Mouse (Mus musculus): ENCODE measurements around the gene 1110002E22Rik. TPM values are rescaled to one million over a fixed set of nuclear protein-coding genes. Genes with fewer than 3 reads are reported as not detected.

1110002E22Rik gene
- polyA plus RNA-seq, 1 experiment from 2014 or later: 0.06 TPM

DNA sequence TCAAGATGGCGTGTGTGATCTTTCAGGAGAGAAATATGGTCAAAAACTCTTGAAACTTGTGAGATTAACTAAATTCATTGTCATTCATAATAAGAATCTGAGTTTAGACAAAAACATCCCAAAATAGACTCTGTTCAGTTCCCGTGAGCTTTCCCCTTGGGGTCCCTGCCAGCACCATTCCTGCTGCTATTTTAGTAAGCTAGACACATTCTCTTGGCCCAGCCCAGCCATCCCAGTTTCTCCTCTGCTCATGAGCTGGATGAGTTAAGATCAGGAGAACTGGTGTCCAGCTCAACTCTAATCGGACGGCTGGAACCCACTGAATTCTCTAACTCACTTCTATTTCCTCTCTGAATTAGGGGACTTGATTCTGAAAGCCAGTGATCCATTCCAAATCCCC is 52.0 kb downstream of the 1110002E22Rik start:
- no peak overlapping the region for H3K27ac ChIP-seq (ENCODE audit: low read depth, low read length)
- 91% methylated on average over 4 of the region's 4 CpGs for WGBS
- H3K9ac ChIP-seq (ENCODE audit: low read depth, low read length): no peak overlapping the region
- no peak for ATAC-seq
- no peak overlapping the region for H3K4me2 ChIP-seq (ENCODE audit: low read length)
- no peak overlapping the region for H3K4me3 ChIP-seq (ENCODE audit: low read length)
- no peaks in the 10 kb centered on the region for H3K27me3 ChIP-seq (replicated peaks; ENCODE audit: control insufficient read depth, insufficient read depth, low read length)
- H3K36me3 ChIP-seq (ENCODE audit: control insufficient read depth, insufficient read depth, low read length): no peaks in the 10 kb centered on the region
- H3K9me3 ChIP-seq (ENCODE audit: control insufficient read depth, low read length): no peaks in the 10 kb centered on the region
- H3K4me1 ChIP-seq (ENCODE audit: control insufficient read depth, insufficient read depth, low read depth, low read length): no peaks in the 10 kb centered on the region

DNA sequence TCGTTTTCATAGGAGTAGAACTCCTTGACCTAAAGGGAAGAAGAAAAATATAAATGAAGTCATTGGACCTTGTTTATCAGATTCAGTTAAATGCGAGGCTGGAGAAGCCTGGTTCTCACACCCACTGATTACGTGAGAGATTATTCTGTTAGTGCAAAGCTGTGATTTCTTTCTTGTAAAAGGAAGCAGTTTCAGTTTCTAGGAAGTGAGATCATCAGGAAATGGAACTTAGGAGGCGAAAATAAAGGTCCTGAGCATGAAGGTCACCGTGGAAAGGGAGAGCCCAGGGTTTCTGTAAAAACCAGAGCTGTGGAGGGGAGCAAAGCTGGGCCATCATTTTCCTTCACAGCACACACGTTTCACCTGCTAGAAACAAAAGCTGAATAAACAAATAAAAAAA is 53.5 kb downstream of the 1110002E22Rik start:
- H3K4me1 ChIP-seq (ENCODE audit: control insufficient read depth, insufficient read depth, low read depth, low read length): no peaks in the 10 kb centered on the region
- no peak overlapping the region for H3K9ac ChIP-seq (ENCODE audit: low read depth, low read length)
- H3K4me3 ChIP-seq (ENCODE audit: low read length): no peak overlapping the region
- no peak overlapping the region for H3K4me2 ChIP-seq (ENCODE audit: low read length)
- H3K9me3 ChIP-seq (ENCODE audit: control insufficient read depth, low read length): no peaks in the 10 kb centered on the region
- H3K36me3 ChIP-seq (ENCODE audit: control insufficient read depth, insufficient read depth, low read length): no peaks in the 10 kb centered on the region
- no peak for ATAC-seq
- no peaks in the 10 kb centered on the region for H3K27me3 ChIP-seq (replicated peaks; ENCODE audit: control insufficient read depth, insufficient read depth, low read length)
- 78% methylated on average over 6 of the region's 6 CpGs for WGBS
- H3K27ac ChIP-seq (ENCODE audit: low read depth, low read length): no peak overlapping the region

DNA sequence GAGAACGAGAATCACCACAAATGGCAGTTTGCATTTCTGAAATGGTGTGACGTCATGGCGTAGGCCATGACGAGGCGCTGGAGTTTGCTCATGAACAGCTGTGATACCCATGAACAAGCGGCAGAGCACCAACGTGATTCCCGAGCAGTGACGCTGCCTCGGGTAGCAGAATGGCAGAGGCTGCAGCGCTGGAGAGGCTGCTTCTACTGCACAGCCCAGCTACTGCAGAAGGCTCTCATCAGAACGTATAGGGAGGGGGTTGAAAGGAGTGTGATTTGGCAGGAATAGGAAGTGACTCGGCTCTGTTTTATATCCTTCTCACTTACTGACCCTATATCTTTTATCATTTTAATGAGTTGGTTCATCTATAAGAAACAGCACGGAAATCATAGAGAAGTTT is 54.0 kb downstream of the 1110002E22Rik start:
- WGBS: 74% methylated on average over 14 of the region's 14 CpGs
- no peak for ATAC-seq
- Histone ChIP-seq H3K27ac (ENCODE audit: low read depth, low read length) (no peak overlapping the region), H3K4me1 (ENCODE audit: control insufficient read depth, insufficient read depth, low read depth, low read length) (no peaks in the 10 kb centered on the region), H3K9ac (ENCODE audit: low read depth, low read length) (no peak overlapping the region), H3K9me3 (ENCODE audit: control insufficient read depth, low read length) (no peaks in the 10 kb centered on the region), H3K4me2 (ENCODE audit: low read length) (no peak overlapping the region), H3K4me3 (ENCODE audit: low read length) (no peak overlapping the region), H3K36me3 (ENCODE audit: control insufficient read depth, insufficient read depth, low read length) (no peaks in the 10 kb centered on the region), H3K27me3 (replicated peaks; ENCODE audit: control insufficient read depth, insufficient read depth, low read length) (no peaks in the 10 kb centered on the region)

DNA sequence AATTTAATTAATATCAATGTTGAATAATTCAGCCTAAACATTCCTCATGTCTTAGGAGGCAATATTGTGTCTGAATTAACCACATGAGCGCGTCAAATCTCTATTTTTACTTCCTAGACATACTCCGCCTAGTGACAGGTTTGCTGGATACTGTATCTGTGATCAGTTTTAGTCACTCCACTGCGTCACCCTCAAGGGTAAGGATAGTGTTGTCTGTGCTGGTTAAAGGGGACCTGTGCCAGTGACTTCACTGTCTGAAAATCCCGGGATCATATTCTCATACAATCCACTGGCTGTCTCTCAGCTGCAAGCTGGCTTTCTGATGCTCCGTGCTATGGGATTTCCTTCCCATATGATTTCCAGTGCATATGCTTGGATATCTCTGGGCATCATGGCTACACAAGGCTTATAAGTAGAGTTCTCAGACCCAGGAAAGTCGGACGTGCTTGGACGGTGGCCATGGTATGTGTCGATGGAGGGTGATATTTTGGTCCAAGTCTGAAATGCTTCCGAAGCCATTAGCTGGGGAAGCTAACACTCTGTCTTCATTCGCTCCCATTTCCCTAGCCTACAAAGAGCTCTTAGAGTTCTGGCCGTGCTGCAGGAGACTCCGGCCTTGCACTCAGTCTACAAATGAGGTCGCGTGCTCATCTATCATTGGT is 54.7 kb downstream of the 1110002E22Rik start:
- Histone ChIP-seq H3K9ac (ENCODE audit: low read depth, low read length) (no peak overlapping the region), H3K4me3 (ENCODE audit: low read length) (no peak overlapping the region), H3K27me3 (replicated peaks; ENCODE audit: control insufficient read depth, insufficient read depth, low read length) (no peaks in the 10 kb centered on the region), H3K9me3 (ENCODE audit: control insufficient read depth, low read length) (no peaks in the 10 kb centered on the region), H3K27ac (ENCODE audit: low read depth, low read length) (no peak overlapping the region), H3K4me1 (ENCODE audit: control insufficient read depth, insufficient read depth, low read depth, low read length) (no peaks in the 10 kb centered on the region), H3K36me3 (ENCODE audit: control insufficient read depth, insufficient read depth, low read length) (no peaks in the 10 kb centered on the region), H3K4me2 (ENCODE audit: low read length) (no peak overlapping the region)
- ATAC-seq: no peak
- 91% methylated on average over 16 of the region's 16 CpGs for WGBS

DNA sequence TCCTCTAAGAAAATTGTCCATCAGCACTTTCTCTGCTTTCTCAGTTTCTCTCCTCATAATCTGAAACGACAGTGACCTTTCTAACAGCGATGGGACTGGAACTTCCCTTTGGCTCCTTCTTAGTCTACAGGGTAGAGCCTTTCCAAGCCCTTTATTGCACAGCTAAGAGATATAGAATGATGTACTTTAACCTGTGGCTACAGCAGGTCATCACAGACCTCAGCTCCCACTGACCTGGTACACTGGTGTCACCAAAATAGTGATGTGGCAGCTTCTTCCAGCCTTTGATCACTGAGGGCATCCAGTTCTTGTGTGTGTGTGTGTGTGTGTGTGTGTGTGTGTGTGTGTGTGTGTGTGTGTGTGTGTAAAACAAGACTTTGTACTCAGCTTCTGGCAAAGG is 56.6 kb downstream of the 1110002E22Rik start:
- no peak overlapping the region for H3K27ac ChIP-seq (ENCODE audit: low read depth, low read length)
- 93% methylated on average over 2 of the region's 2 CpGs for WGBS
- H3K4me3 ChIP-seq (ENCODE audit: low read length): no peak overlapping the region

DNA sequence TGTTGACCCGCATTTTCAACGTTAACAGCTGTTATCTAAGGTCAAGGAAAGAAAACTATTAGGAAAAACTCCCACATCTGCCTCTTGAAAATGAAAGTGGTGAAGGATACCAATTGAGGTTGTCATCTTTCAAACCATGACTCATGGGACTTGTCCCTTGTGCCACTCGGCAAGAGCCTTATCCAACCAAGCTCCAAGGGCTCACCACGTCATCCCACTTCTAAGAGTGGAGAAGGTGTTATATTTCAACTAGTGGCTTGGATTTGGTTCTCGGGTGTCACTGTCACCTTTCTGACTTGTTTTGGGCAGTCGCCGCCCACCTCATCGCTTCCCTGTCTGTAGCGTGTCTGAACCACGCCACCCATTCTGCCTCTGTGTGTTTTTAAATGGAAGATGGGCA is 59.0 kb downstream of the 1110002E22Rik start:
- ATAC-seq: no peak
- Histone ChIP-seq H3K4me2 (ENCODE audit: low read length) (no peak overlapping the region), H3K27ac (ENCODE audit: low read depth, low read length) (no peak overlapping the region), H3K9ac (ENCODE audit: low read depth, low read length) (no peak overlapping the region), H3K4me1 (ENCODE audit: control insufficient read depth, insufficient read depth, low read depth, low read length) (no peaks in the 10 kb centered on the region), H3K36me3 (ENCODE audit: control insufficient read depth, insufficient read depth, low read length) (no peaks in the 10 kb centered on the region), H3K4me3 (ENCODE audit: low read length) (no peak overlapping the region), H3K27me3 (replicated peaks; ENCODE audit: control insufficient read depth, insufficient read depth, low read length) (no peaks in the 10 kb centered on the region), H3K9me3 (ENCODE audit: control insufficient read depth, low read length) (no peaks in the 10 kb centered on the region)
- 92% methylated on average over 10 of the region's 10 CpGs for WGBS

More for the DNA sequence above, 56.6 kb downstream of the 1110002E22Rik start:
- no peak overlapping the region for H3K9ac ChIP-seq (ENCODE audit: low read depth, low read length)
- H3K4me1 ChIP-seq (ENCODE audit: control insufficient read depth, insufficient read depth, low read depth, low read length): no peaks in the 10 kb centered on the region
- H3K4me2 ChIP-seq (ENCODE audit: low read length): no peak overlapping the region
- no peaks in the 10 kb centered on the region for H3K9me3 ChIP-seq (ENCODE audit: control insufficient read depth, low read length)
- ATAC-seq: no peak
- H3K36me3 ChIP-seq (ENCODE audit: control insufficient read depth, insufficient read depth, low read length): no peaks in the 10 kb centered on the region
- no peaks in the 10 kb centered on the region for H3K27me3 ChIP-seq (replicated peaks; ENCODE audit: control insufficient read depth, insufficient read depth, low read length)

DNA sequence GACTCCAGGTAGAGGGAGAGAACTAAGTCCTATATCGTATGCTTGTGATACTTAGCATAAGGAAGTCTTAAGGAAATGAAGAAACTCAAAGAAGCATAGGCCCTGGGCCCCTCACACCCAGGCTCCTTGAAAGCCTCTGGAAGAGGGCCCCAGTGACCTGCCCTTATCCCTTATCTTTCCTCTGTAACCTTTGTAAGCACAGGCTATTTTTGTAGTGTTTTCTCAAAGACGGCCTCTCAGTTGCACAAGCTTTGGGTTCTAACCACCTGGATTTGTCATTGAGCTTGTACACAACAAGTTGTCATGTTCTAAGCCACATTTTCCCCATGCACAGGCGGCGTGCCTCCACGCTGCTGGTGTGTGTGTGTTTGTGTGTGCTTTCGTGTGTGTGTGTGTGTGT is 64.3 kb downstream of the 1110002E22Rik start:
- H3K36me3 ChIP-seq (ENCODE audit: control insufficient read depth, insufficient read depth, low read length): no peaks in the 10 kb centered on the region
- no peak for ATAC-seq
- H3K9me3 ChIP-seq (ENCODE audit: control insufficient read depth, low read length): no peaks in the 10 kb centered on the region
- H3K27me3 ChIP-seq (replicated peaks; ENCODE audit: control insufficient read depth, insufficient read depth, low read length): no peaks in the 10 kb centered on the region
- no peak overlapping the region for H3K4me3 ChIP-seq (ENCODE audit: low read length)
- no peaks in the 10 kb centered on the region for H3K4me1 ChIP-seq (ENCODE audit: control insufficient read depth, insufficient read depth, low read depth, low read length)
- no peak overlapping the region for H3K9ac ChIP-seq (ENCODE audit: low read depth, low read length)
- no peak overlapping the region for H3K4me2 ChIP-seq (ENCODE audit: low read length)
- H3K27ac ChIP-seq (ENCODE audit: low read depth, low read length): no peak overlapping the region
- 96% methylated on average over 6 of the region's 6 CpGs for WGBS

DNA sequence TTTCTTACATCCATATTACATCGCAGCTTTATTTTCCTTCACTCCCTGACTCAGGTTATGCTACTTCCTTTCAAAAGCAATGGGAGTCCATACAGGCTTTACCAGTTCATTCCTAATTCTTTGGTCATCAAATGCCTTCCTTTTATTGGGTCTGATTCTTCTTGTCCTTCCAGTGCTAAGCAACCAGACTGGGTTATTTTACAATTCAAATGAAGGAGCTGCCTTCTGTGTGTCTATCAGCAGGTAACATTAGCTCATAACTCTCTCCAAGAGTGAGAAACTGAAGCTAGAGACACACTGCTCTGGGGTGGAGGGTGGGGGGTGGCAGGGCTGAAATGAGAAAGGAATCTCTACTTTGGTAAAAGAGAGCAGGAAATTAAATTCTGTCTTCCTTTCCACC is 65.8 kb downstream of the 1110002E22Rik start:
- Histone ChIP-seq H3K27me3 (replicated peaks; ENCODE audit: control insufficient read depth, insufficient read depth, low read length) (no peaks in the 10 kb centered on the region), H3K27ac (ENCODE audit: low read depth, low read length) (no peak overlapping the region), H3K9me3 (ENCODE audit: control insufficient read depth, low read length) (no peaks in the 10 kb centered on the region), H3K4me3 (ENCODE audit: low read length) (no peak overlapping the region), H3K4me2 (ENCODE audit: low read length) (no peak overlapping the region), H3K36me3 (ENCODE audit: control insufficient read depth, insufficient read depth, low read length) (no peaks in the 10 kb centered on the region), H3K9ac (ENCODE audit: low read depth, low read length) (no peak overlapping the region), H3K4me1 (ENCODE audit: control insufficient read depth, insufficient read depth, low read depth, low read length) (no peaks in the 10 kb centered on the region)
- ATAC-seq: no peak
- WGBS: 30% methylated on average over 1 of the region's 1 CpGs
